Mouse (Mus musculus) hematopoietic stem cell, adult 5-6 weeks (primary cell): ENCODE measurements at regions not wholly inside any gene's neighbourhood (a gene's known extent, or its start where the extent isn't known, plus 50 kb on each side); places are given as distances from the start of the nearest gene placed in this dataset.

Source experiments
- ATAC-seq, 2 experiments: fragments of 125-278 bp in 1 of 2; replicated peaks in 1 of 2; 2 replicates each; pipeline ENCODE4 v1.8.0; 2016 to 2017; ENCODE audit warnings: inconsistent platforms in 2 of 2, mild to moderate bottlenecking in 2 of 2, moderate number of reproducible peaks in 2 of 2, low read depth in 1 of 2, moderate TSS enrichment in 1 of 2; ENCODE audit not compliant: low FRiP score in 2 of 2, poor library complexity in 2 of 2, severe bottlenecking in 2 of 2, insufficient read depth in 1 of 2, low TSS enrichment in 1 of 2

DNA sequence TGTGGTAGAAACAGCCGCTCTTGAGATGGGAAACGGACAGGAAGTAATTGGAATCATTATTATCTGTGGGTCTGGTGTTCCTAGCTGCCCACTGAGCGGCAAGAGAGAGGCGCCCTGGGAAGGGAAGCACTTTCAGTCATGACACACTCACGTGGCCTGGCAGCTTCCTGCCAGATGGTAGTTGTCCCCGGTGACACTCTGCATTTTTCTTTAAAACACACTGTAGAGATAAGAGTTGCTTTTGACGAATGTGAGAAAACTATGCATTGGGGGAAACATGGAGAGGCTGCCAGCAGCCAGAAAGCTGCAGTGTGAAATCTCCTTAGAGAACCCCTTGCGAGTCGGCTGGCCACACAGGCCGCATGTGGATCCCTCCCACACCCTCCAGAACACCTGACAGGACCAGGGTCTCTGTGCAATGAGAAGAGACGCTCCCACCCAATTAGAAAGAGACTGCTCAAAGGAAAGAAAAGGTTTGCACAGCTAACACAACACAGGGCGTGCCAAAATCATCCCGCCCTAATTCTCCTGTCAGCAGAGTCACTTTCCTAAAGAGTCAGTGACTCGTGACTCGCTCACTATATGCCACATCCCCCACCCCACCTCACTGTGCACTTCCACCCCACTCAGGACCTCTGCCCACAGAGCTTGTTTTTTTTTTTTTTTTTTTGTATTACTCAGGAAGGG, 194.0 kb upstream of the Map3k1 start:
- ATAC-seq: peak; percentile 39 to 42

DNA sequence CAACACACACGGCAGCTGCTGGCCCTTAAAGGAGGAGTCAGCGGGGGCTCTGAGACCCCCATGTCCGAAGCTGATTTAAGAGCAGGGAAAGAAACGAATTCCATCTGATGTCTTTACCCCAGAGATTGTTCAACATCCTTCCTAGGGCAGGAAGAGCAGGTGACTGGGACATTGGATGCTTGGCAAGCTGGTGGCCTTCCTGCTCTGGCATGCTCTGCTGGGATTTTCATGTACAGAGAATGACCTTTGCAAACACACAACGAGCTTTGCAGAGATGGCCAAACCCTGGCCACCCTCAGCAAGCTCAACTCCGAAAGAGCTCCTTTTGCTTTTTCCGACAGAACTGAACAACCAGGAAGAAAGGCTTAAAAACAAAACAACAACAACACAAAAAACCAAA, 194.7 kb upstream of the Map3k1 start:
- no peak for ATAC-seq

DNA sequence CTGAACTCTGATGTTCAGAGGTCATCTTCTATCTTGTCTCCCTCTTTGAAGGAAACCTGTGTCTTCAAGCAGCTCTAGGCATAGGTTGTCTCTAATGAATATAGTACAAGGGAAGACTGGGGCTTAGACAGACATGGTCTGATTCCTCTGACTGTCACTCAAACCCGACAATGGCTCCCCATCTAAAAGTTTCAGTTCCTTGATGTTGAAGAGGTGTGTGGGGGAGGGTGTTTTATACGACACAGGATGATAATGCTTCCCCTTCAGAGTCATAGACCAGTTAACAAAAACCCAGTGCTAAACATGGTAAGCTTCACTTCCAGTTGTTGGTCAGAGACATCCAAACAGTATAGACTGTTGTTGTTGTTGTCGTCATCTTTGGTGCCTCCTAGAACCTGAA, 195.3 kb upstream of the Map3k1 start:
- ATAC-seq: no peak

DNA sequence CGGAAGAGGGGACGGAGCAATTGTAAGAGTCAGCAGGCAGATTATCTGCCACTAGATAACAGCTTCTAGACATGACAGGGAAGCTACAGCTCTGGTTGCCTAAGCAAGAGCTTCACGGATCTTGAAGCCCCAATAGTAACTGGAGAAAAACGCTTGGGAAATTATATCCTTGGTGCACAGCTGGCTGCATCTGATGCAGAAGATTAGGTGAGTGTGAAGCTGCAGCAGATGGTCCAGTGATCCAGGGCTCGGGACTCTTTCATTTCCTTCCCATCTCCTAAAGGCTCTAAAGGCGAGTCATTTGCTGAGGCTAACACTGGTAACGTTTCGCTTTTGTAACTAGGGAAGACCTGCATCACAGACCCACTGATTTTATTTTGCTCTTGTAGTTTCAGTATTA, 196.6 kb upstream of the Map3k1 start:
- ATAC-seq: no peak

DNA sequence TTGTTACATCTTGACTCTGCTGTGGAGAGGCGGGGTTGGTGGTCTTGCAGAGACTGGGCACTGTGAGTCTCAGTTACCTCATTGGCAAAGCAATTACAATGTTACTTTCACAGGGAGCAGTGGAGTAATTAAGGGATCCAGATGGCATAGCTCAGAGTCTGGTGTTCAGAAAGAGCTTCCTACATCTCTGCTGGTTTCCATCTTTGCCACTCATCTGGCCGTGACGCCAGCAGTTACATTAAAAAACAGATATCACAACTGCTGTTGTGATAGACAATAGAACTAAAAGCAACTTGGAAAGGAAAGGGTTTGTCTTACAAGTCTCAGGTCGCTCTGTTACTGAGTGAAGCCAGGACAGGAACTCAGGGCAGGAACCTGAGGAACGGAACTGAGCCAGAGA, 200.0 kb upstream of the Map3k1 start:
- no peak for ATAC-seq

DNA sequence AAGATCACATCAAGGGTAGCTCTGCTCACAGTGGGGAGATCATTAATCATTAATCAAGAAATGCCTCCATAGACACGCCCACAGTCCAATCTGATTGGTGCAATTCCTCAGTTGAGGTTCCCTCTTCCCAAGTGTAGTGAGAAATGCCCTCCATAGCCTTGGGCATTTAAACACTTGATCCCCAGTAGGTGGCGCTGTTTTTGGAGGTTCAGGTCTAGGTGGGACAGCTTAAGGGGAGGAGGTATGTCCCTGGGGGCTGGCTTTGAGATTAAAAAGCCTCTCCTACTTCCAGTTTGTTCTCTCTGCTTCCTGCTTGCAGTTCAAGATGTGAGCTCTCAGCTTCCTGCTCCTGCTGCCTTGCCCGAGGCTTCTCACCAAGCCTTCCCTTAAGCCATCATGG, 200.5 kb upstream of the Map3k1 start:
- ATAC-seq: no peak

DNA sequence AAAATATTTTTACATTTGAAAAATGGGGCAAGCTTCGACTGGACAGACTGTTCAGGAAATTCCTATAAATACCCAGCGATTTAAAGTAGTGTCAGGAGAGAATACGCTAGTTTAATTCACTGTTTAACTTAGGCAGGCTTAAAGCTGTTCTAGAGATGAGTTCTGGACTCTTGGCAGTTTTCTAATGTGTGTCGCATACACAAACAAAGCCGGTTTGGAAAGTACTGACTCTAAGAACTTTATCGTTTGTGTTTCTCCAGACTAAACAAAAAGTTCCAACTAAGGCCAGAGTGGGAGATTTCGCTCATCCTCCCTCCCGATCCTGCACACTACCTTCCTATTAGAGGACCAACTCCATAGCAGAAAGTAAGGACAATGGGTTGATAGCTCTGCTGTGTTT, 201.7 kb upstream of the Map3k1 start:
- ATAC-seq: no peak

DNA sequence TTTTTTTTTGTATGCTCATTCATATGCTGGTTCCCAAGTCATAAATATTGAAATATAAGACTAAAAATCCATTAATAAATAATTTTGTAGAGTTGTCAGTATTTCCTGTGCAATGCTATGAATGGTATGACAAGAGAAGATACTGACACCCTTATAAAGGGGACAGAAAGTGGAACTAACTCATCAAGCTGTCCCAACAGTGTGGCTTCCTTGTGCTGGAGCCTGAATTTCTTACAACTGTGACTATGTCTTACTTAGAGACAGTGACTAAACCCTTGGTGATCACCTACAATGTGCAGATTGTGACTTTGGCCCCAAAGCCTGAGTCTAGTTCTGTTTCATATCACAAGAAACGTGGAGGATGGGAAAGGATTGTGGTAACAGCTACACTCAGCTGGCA, 203.8 kb upstream of the Map3k1 start:
- no peak for ATAC-seq

DNA sequence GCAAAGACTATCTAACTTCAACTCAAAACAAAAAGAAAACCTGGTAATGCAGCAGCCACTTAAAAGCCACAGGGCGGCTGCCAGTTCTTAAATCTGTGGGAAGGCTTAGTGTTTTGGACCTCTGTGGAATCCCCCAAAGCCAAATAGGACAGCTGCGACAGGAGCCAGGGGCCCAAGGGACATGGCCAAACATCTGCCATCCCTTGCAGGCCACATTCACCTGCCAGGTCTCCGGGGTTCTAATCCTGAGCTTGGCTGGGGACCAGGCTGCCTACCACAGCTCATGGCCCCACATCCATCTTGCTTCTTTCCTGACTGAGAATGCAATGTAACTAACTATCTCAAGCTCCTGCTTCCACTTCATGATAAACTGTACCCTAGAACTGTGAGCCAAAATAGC, 206.3 kb upstream of the Map3k1 start:
- no peak for ATAC-seq

DNA sequence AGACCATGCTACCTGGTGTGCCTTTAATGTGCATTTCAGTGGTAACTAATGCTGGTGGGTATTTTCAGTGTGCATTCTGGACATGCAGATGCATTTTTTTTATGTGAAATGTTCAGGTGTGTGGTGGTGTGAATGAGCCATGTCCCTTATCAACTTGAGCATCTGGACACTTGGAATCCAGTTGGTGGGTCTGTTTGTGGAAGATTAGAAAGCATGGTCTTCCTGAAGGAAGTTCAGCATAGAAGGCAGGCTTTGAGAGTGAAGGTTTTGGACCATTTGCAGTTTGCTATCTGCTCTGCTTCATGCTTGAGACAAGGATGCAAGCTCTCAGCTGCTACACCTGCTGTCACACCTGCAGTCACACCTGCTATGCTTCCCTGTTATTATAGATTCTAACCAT, 207.5 kb upstream of the Map3k1 start:
- ATAC-seq: no peak

DNA sequence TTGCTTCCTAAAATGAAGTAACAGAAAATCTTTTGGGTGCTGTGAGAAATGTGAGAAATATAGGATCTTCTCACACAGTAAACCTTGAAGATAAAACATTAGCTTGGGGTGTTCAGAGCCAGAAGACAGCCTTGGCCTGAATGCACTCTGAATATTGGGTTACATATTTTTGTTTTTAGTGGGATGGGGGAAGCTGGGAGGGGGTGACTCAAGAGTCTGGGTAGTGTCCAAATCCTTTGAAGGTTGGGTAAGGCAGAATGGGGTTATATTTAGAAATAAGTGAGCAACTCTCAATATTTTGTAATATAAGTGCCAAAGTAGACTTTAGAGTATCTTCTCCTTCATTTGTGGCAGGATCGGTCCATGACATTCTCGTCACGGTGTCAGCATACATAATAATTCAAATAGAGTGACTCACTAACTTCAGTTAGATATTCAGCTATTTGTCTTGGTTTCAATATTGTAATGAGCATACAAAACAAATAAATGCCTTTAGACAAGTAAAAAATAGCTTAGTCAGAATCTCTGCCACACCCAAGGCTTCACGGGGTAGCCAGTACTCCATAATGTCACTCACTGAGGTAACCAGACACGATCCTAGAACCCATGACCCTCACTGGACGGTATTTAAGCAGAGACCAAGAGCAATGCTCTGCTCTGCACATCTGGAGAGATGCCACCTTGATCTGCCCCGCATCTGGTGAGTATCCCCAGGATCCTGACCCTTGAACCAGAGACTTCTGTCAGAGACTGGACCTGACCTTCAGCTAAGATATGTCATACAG, 209.9 kb upstream of the Map3k1 start:
- peak in 1 of 2 experiments; percentile 57; a peak in 1 of 4 replicates for ATAC-seq

DNA sequence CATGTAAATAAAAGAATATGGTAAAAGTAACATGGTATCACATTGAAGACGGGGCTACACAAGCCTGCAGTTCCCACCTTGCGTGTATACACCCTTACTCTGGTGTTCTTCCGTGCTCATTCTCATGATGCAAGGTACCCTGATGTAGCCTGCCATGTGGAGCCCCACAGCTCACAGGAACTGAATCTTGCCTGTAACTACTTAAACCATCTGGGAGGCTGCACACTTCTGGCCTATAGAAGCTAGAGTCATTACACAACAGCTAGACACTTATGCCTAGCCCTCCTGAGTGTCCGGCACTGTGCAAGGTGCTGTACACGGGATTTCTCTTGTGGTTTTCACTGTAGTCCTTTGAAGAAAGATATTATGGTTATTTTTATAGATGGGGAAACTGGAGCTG, 210.8 kb upstream of the Map3k1 start:
- peak in 1 of 2 experiments; percentile 51; a peak in 1 of 4 replicates for ATAC-seq

DNA sequence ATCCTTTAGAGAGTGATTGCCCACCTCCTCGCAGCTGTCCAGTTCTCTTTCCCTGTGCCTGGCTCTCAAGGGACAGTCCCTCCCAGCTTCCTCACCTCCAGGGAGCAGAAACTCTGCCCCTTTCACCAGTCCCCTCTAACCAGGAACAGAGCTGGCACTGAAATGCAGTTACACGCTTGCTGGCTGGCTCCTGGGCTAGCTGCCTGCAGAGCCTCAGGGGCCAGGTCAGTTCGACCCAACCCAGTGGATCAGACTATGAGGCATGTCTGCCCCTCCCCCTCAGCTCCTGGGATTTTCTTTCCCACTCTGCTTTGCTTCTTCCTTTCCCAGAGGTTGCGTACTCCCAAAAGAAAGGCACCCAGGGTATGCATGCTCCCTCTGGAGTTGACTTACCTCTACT, 214.4 kb upstream of the Map3k1 start:
- ATAC-seq: no peak

DNA sequence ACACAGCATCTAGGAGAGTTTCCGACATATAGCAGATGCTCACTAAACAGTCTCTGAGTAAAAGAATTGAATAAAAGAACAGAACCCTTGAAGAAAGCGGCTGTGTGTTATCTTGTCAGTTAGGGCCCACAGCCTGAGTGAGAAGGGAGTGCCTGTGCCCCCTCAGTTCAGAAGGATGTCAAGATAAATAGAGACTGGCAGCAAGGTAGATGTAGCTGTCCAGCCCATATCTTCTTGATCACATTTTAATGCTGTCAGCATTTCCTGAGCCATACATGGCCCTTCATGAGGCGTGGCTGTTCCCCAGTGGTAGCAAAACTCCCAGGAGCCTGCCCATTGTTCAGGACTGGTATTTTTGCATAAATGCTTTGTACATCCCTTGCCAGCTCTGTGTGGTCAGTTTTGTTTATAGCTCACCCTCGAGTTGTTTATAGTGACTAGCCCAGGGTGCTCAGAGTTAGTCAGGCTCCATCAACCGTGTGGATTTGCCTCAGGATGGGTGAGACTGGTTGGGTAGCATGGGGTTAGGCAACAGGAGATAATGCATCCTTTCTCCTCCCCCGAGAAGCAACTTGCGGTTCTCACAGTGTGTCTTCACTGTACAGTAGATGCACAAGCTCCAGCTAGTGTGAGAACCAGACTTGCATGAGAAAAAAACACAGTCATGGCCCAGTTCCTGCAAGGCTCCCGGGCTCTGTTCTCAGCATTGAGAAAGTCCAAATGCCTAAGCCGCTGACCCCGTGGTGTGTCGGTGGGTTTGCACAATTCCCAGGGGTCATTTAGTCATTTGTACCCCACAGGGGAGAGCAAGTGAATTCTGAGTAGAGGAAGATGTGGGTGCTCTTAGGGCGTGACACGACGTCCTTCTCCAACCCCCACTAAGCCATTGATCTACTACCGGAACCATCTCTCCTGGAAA, 216.1 kb upstream of the Map3k1 start:
- peak in 1 of 2 experiments; percentile 27; a peak in 2 of 4 replicates for ATAC-seq

DNA sequence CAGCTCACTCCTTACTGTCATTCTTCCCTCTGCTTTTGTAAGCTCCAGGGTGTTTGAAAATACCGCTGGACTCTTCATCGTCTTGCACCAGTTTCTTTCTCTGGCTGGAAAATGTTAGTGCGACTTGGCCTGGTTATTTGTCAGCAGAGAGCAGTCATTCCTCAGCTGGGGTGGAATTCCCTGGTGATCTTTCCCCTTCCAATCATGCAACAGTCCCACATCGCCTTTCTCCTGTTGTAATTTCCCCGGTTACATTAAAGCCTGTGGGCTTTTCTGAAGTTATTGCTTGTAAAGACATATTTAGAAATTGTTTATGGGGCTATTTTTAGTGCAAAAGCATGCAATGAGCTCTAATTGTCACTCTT, 216.8 kb upstream of the Map3k1 start:
- no peak for ATAC-seq

DNA sequence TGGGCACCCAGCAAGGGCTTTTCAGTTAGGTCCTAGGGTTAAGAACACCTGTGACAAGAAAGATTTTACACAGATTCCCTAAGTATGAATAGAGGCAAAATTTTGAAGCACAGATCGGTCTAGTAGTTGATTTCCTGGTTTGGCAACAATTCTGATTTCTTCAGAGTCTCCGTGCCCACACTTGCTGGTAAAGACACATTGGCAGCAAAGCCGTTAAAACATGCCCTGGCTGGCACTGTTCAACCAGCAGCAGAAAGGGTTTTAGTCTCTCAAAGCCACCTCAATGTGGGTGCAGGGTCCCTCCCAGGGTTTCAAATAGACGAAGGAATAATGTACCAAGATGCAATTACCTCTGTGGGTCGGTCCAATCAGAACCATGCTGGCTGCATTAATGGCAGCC, 218.9 kb upstream of the Map3k1 start:
- ATAC-seq: no peak

DNA sequence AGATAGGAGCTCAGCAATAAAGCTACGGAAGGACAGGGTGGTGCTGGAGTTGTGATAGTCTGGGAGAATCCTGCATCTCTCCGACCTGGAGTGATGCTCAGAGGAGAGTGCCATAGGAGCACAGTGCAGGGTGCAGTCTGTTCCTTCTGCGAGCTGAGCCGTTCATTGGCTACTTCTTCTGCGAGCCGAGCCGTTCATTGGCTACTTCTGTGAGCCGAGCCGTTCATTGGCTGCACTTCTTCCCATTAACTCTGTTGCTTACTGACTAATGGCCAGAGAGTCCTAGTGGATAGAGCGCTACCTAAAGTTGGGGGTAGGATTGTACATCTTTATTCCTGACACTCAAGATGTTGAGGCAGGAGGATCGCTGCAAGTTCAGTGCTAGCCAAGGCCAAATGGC, 222.3 kb upstream of the Map3k1 start:
- ATAC-seq: no peak
